Mouse (Mus musculus): ENCODE data around the gene Mrpl34. TPM values are rescaled to one million over a fixed set of nuclear protein-coding genes. Genes with fewer than 3 reads are reported as not detected.
A peak's percentile ranks its signal among the peaks of the same experiment; 100 is the strongest.

Gene Mrpl34
- total and polyA plus RNA-seq, 3 experiments: 143 to 196 TPM; not detected in 1

DNA sequence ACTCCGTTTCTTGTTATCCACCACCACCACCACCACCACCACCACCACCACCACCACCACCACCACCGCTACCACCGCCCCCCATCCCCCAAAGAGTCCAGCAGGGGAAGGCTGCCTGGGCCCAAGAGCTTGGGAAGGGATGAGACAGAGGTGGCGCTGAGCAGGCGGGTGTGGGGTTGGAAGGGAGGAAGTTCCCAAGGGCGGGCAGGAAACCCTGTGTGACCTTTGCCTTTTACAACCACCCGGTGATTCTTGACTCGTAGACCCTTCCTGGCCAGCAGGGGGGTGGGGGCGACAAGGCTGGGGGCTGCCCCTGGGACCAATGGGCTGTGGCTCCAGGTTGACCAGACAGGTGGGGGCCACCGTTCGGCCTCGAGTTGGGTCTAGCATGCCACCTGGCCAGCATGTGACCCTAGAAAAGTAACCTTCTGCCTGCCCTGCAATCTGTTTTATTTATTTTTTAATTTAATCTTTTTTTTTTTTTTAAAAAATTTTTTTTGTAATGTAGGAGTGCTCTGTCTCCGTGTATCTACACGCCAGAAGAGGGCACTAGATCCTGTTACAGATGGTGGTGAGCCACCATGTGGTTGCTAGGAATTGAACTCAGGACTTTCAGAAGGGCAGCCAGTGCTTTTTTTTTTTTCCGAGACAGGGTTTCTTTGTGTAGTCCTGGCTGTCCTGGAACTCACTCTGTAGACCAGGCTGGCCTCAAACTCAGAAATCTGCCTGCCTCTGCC lies 48.4 kb downstream of the Mrpl34 start:
- Histone ChIP-seq H3K27me3 (ENCODE audit: control insufficient read depth in 1 of 2, insufficient read depth in 2 of 2, low read length in 2 of 2) (peaks cover 0 to 2% of the 10 kb centered on the region in 2 experiments; a peak in 1 of 4 replicates), H3K4me1 (ENCODE audit: control insufficient read depth in 1 of 2, insufficient read depth in 2 of 2, low read length in 2 of 2) (peaks cover 2 to 19% of the 10 kb centered on the region in 2 experiments; a peak in 3 of 4 replicates), H3K9me3 (replicated peaks; ENCODE audit: insufficient read depth, low read length) (no peaks in the 10 kb centered on the region), H3K27ac (ENCODE audit: control insufficient read depth, low read depth, low read length) (no peak overlapping the region), H3K9ac (ENCODE audit: control insufficient read depth, low read depth, low read length, poor library complexity, severe bottlenecking) (no peak overlapping the region), H3K79me2 (ENCODE audit: control insufficient read depth, insufficient read depth, low read length, poor library complexity) (peaks cover 3% of the 10 kb centered on the region), H3K4me3 (ENCODE audit: control insufficient read depth in 1 of 2, insufficient read depth in 1 of 2, low read depth in 2 of 2, low read length in 2 of 2) (no peak overlapping the region), H3K36me3 (ENCODE audit: control insufficient read depth in 1 of 2, insufficient read depth in 2 of 2, low read length in 2 of 2) (peaks cover 0 to 3% of the 10 kb centered on the region in 2 experiments; a peak in 1 of 4 replicates)
- DNase-seq (ENCODE audit: low read depth, low spot score): no peak
- TF ChIP-seq CTCF (IDR thresholded peaks at IDR 0.05 in 2 of 3, conservative IDR thresholded peaks at IDR 0.05 in 1 of 3; ENCODE audit: control insufficient read depth in 1 of 3, insufficient read depth in 1 of 3, low read depth in 2 of 3, low read length in 3 of 3, poor library complexity in 1 of 3, severe bottlenecking in 1 of 3) (peak in 2 of 3 experiments; percentile 27 to 30; a peak in 3 of 6 replicates), USF2 (IDR thresholded peaks at IDR 0.05; ENCODE audit: borderline replicate concordance in 1 of 2, insufficient read depth in 1 of 2, low read depth in 1 of 2, low read length in 2 of 2) (no peak), SMC3 (IDR thresholded peaks at IDR 0.05; ENCODE audit: low read depth, low read length) (peak; percentile 19; the same call in 1 of the 2 replicates), MYC (IDR thresholded peaks at IDR 0.05; ENCODE audit: low read depth, low read length) (0 out of 2 replicates have a peak, but pooled peaks have one; percentile 25), ZNF384 (IDR thresholded peaks at IDR 0.05; ENCODE audit: low read depth, low read length) (0 out of 2 replicates have a peak, but pooled peaks have one; percentile 16)

DNA sequence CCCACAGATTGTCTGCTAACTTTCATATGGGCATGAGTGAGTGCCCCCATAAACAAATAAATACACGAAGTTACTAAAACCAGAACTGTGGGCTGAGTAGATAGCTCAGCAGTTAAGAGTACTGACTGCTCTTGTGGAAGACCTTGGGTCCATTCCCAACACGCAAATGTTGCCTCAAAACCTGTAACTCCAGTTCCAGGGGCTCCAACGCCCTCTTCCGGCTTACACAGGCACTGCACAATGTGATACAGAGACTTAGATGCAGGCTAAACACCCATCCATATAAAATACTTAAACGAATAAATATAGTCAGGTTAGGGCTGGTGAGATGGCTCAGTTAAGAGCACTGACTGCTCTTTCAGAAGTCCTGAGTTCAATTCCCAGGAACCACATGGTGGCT lies 50.3 kb downstream of the Mrpl34 start:
- peaks cover 0 to 2% of the 10 kb centered on the region in 2 experiments; a peak in 1 of 4 replicates for H3K27me3 ChIP-seq (ENCODE audit: control insufficient read depth in 1 of 2, insufficient read depth in 2 of 2, low read length in 2 of 2)
- peaks cover 3% of the 10 kb centered on the region for H3K79me2 ChIP-seq (ENCODE audit: control insufficient read depth, insufficient read depth, low read length, poor library complexity)
- no peak overlapping the region for H3K9ac ChIP-seq (ENCODE audit: control insufficient read depth, low read depth, low read length, poor library complexity, severe bottlenecking)
- H3K4me1 ChIP-seq (ENCODE audit: control insufficient read depth in 1 of 2, insufficient read depth in 2 of 2, low read length in 2 of 2): peaks cover 2 to 19% of the 10 kb centered on the region in 2 experiments; a peak in 3 of 4 replicates
- DNase-seq (ENCODE audit: low read depth, low spot score): peak; percentile 45
- H3K36me3 ChIP-seq (ENCODE audit: control insufficient read depth in 1 of 2, insufficient read depth in 2 of 2, low read length in 2 of 2): peaks cover 0 to 3% of the 10 kb centered on the region in 2 experiments; a peak in 1 of 4 replicates
- no peaks in the 10 kb centered on the region for H3K9me3 ChIP-seq (replicated peaks; ENCODE audit: insufficient read depth, low read length)
- H3K4me3 ChIP-seq (ENCODE audit: control insufficient read depth in 1 of 2, insufficient read depth in 1 of 2, low read depth in 2 of 2, low read length in 2 of 2): no peak overlapping the region
- no peak overlapping the region for H3K27ac ChIP-seq (ENCODE audit: control insufficient read depth, low read depth, low read length)
- peak; percentile 33 to 46 (median 41) for TF ChIP-seq CTCF (IDR thresholded peaks at IDR 0.05 in 2 of 3, conservative IDR thresholded peaks at IDR 0.05 in 1 of 3; ENCODE audit: control insufficient read depth in 1 of 3, insufficient read depth in 1 of 3, low read depth in 2 of 3, low read length in 3 of 3, poor library complexity in 1 of 3, severe bottlenecking in 1 of 3)
- no peak for TF ChIP-seq GATA1 (IDR thresholded peaks at IDR 0.05; ENCODE audit: low read depth, low read length)
- TF ChIP-seq SMC3 (IDR thresholded peaks at IDR 0.05; ENCODE audit: low read depth, low read length): peak; percentile 23

Other genes starting within 250 kb of the Mrpl34 start
- 35.8 and 36.5 TPM in 2 replicates for gene Myo9b, start 192.2 kb upstream of the Mrpl34 start, total RNA-seq (2012; rRNA removed)
- 10 to 100 TPM; 52.3 to 54.8 TPM for gene Myo9b, start 192.2 kb upstream of the Mrpl34 start, polyA plus RNA-seq (2012; ENCODE audit: insufficient read depth in 1 of 2, insufficient read length in 2 of 2, low read depth in 1 of 2, low replicate concordance in 2 of 2, missing spikeins in 1 of 2)
- gene Haus8, start 192.0 kb upstream of the Mrpl34 start, total RNA-seq (2012; rRNA removed): 55.6 and 60.4 TPM in 2 replicates
- 10 to 100 TPM in 1 of 2 experiments, not detected in 1; 69.2 TPM for gene Haus8, start 192.0 kb upstream of the Mrpl34 start, polyA plus RNA-seq (2012; ENCODE audit: insufficient read depth in 1 of 2, insufficient read length in 2 of 2, low read depth in 1 of 2, low replicate concordance in 2 of 2, missing spikeins in 1 of 2)
- 91.9 and 107 TPM in 2 replicates for gene Use1, start 98.1 kb upstream of the Mrpl34 start, total RNA-seq (2012; rRNA removed)
- 100 to 1,000 TPM in 1 of 2 experiments, not detected in 1; 117 TPM for gene Use1, start 98.1 kb upstream of the Mrpl34 start, polyA plus RNA-seq (2012; ENCODE audit: insufficient read depth in 1 of 2, insufficient read length in 2 of 2, low read depth in 1 of 2, low replicate concordance in 2 of 2, missing spikeins in 1 of 2)
- 14.1 and 18.3 TPM in 2 replicates for gene Ocel1, start 93.7 kb upstream of the Mrpl34 start, total RNA-seq (2012; rRNA removed)
- gene Ocel1, start 93.7 kb upstream of the Mrpl34 start, polyA plus RNA-seq (2012; ENCODE audit: insufficient read depth in 1 of 2, insufficient read length in 2 of 2, low read depth in 1 of 2, low replicate concordance in 2 of 2, missing spikeins in 1 of 2): 10 to 100 TPM in 1 of 2 experiments, not detected in 1; 16.2 TPM
- gene Nr2f6, start 83.0 kb upstream of the Mrpl34 start, total RNA-seq (2012; rRNA removed): 29.6 and 30.5 TPM in 2 replicates
- 10 to 100 TPM in 1 of 2 experiments, not detected in 1; 48.3 TPM for gene Nr2f6, start 83.0 kb upstream of the Mrpl34 start, polyA plus RNA-seq (2012; ENCODE audit: insufficient read depth in 1 of 2, insufficient read length in 2 of 2, low read depth in 1 of 2, low replicate concordance in 2 of 2, missing spikeins in 1 of 2)
- 0.04 TPM in 1 of 2 replicates, not detected in the other for gene Ushbp1, start 69.2 kb upstream of the Mrpl34 start, total RNA-seq (2012; rRNA removed)
- gene Ushbp1, start 69.2 kb upstream of the Mrpl34 start, polyA plus RNA-seq (2012; ENCODE audit: insufficient read depth in 1 of 2, insufficient read length in 2 of 2, low read depth in 1 of 2, low replicate concordance in 2 of 2, missing spikeins in 1 of 2): under 1 TPM in 1 of 2 experiments, not detected in 1; 0.07 TPM
- gene Babam1, start 68.1 kb upstream of the Mrpl34 start, total RNA-seq (2012; rRNA removed): 54.5 and 59.6 TPM in 2 replicates
- 100 to 1,000 TPM in 1 of 2 experiments, not detected in 1; 132 TPM for gene Babam1, start 68.1 kb upstream of the Mrpl34 start, polyA plus RNA-seq (2012; ENCODE audit: insufficient read depth in 1 of 2, insufficient read length in 2 of 2, low read depth in 1 of 2, low replicate concordance in 2 of 2, missing spikeins in 1 of 2)
- gene Ankle1, start 58.9 kb upstream of the Mrpl34 start, total RNA-seq (2012; rRNA removed): 17.6 and 18.5 TPM in 2 replicates
- gene Ankle1, start 58.9 kb upstream of the Mrpl34 start, polyA plus RNA-seq (2012; ENCODE audit: insufficient read depth in 1 of 2, insufficient read length in 2 of 2, low read depth in 1 of 2, low replicate concordance in 2 of 2, missing spikeins in 1 of 2): 10 to 100 TPM in 1 of 2 experiments, not detected in 1; 21.2 TPM
- 26.3 and 28.5 TPM in 2 replicates for gene Abhd8, start 1.3 kb upstream of the Mrpl34 start, total RNA-seq (2012; rRNA removed)
- gene Abhd8, start 1.3 kb upstream of the Mrpl34 start, polyA plus RNA-seq (2012; ENCODE audit: insufficient read depth in 1 of 2, insufficient read length in 2 of 2, low read depth in 1 of 2, low replicate concordance in 2 of 2, missing spikeins in 1 of 2): 10 to 100 TPM in 1 of 2 experiments, not detected in 1; 39.2 TPM
- 49.7 and 59.6 TPM in 2 replicates for gene Dda1, start 4.2 kb downstream of the Mrpl34 start, total RNA-seq (2012; rRNA removed)
- 100 to 1,000 TPM in 1 of 2 experiments, not detected in 1; 110 TPM for gene Dda1, start 4.2 kb downstream of the Mrpl34 start, polyA plus RNA-seq (2012; ENCODE audit: insufficient read depth in 1 of 2, insufficient read length in 2 of 2, low read depth in 1 of 2, low replicate concordance in 2 of 2, missing spikeins in 1 of 2)
- 3.5 and 3.9 TPM in 2 replicates for gene Ano8, start 21.0 kb downstream of the Mrpl34 start, total RNA-seq (2012; rRNA removed)
- 1 to 10 TPM in 1 of 2 experiments, not detected in 1; 4.8 TPM for gene Ano8, start 21.0 kb downstream of the Mrpl34 start, polyA plus RNA-seq (2012; ENCODE audit: insufficient read depth in 1 of 2, insufficient read length in 2 of 2, low read depth in 1 of 2, low replicate concordance in 2 of 2, missing spikeins in 1 of 2)
- 45.5 and 49.4 TPM in 2 replicates for gene Gtpbp3, start 23.1 kb downstream of the Mrpl34 start, total RNA-seq (2012; rRNA removed)
- gene Gtpbp3, start 23.1 kb downstream of the Mrpl34 start, polyA plus RNA-seq (2012; ENCODE audit: insufficient read depth in 1 of 2, insufficient read length in 2 of 2, low read depth in 1 of 2, low replicate concordance in 2 of 2, missing spikeins in 1 of 2): 10 to 100 TPM in 1 of 2 experiments, not detected in 1; 50.1 TPM
- gene Plvap, start 46.8 kb downstream of the Mrpl34 start, total RNA-seq (2012; rRNA removed): 8.2 and 11.7 TPM in 2 replicates
- 10 to 100 TPM in 1 of 2 experiments, not detected in 1; 20.4 TPM for gene Plvap, start 46.8 kb downstream of the Mrpl34 start, polyA plus RNA-seq (2012; ENCODE audit: insufficient read depth in 1 of 2, insufficient read length in 2 of 2, low read depth in 1 of 2, low replicate concordance in 2 of 2, missing spikeins in 1 of 2)
- gene Ccdc194, start 60.8 kb downstream of the Mrpl34 start, total RNA-seq (2012; rRNA removed): not detected in 2 replicates
- not detected for gene Ccdc194, start 60.8 kb downstream of the Mrpl34 start, polyA plus RNA-seq (2012; ENCODE audit: insufficient read depth in 1 of 2, insufficient read length in 2 of 2, low read depth in 1 of 2, low replicate concordance in 2 of 2, missing spikeins in 1 of 2)
- 41.1 and 49.9 TPM in 2 replicates for gene Bst2, start 72.5 kb downstream of the Mrpl34 start, total RNA-seq (2012; rRNA removed)
- 100 to 1,000 TPM in 1 of 2 experiments, not detected in 1; 125 TPM for gene Bst2, start 72.5 kb downstream of the Mrpl34 start, polyA plus RNA-seq (2012; ENCODE audit: insufficient read depth in 1 of 2, insufficient read length in 2 of 2, low read depth in 1 of 2, low replicate concordance in 2 of 2, missing spikeins in 1 of 2)
- 39.5 and 46.5 TPM in 2 replicates for gene Mvb12a, start 78.0 kb downstream of the Mrpl34 start, total RNA-seq (2012; rRNA removed)
- gene Mvb12a, start 78.0 kb downstream of the Mrpl34 start, polyA plus RNA-seq (2012; ENCODE audit: insufficient read depth in 1 of 2, insufficient read length in 2 of 2, low read depth in 1 of 2, low replicate concordance in 2 of 2, missing spikeins in 1 of 2): 10 to 100 TPM in 1 of 2 experiments, not detected in 1; 67.3 TPM
- gene Tmem221, start 93.9 kb downstream of the Mrpl34 start, total RNA-seq (2012; rRNA removed): 1.2 and 1.7 TPM in 2 replicates
- gene Tmem221, start 93.9 kb downstream of the Mrpl34 start, polyA plus RNA-seq (2012; ENCODE audit: insufficient read depth in 1 of 2, insufficient read length in 2 of 2, low read depth in 1 of 2, low replicate concordance in 2 of 2, missing spikeins in 1 of 2): 1 to 10 TPM in 1 of 2 experiments, not detected in 1; 5.1 TPM
- 0.04 TPM in 1 of 2 replicates, not detected in the other for gene Nxnl1, start 101.6 kb downstream of the Mrpl34 start, total RNA-seq (2012; rRNA removed)
- gene Nxnl1, start 101.6 kb downstream of the Mrpl34 start, polyA plus RNA-seq (2012; ENCODE audit: insufficient read depth in 1 of 2, insufficient read length in 2 of 2, low read depth in 1 of 2, low replicate concordance in 2 of 2, missing spikeins in 1 of 2): 1 to 10 TPM in 1 of 2 experiments, not detected in 1; 1.2 TPM
- 0.42 and 0.46 TPM in 2 replicates for gene Slc27a1, start 103.9 kb downstream of the Mrpl34 start, total RNA-seq (2012; rRNA removed)
- 1 to 10 TPM in 1 of 2 experiments, not detected in 1; 1.3 TPM for gene Slc27a1, start 103.9 kb downstream of the Mrpl34 start, polyA plus RNA-seq (2012; ENCODE audit: insufficient read depth in 1 of 2, insufficient read length in 2 of 2, low read depth in 1 of 2, low replicate concordance in 2 of 2, missing spikeins in 1 of 2)
- 219 and 257 TPM in 2 replicates for gene Pgls, start 127.2 kb downstream of the Mrpl34 start, total RNA-seq (2012; rRNA removed)
- gene Pgls, start 127.2 kb downstream of the Mrpl34 start, polyA plus RNA-seq (2012; ENCODE audit: insufficient read depth in 1 of 2, insufficient read length in 2 of 2, low read depth in 1 of 2, low replicate concordance in 2 of 2, missing spikeins in 1 of 2): 100 to 1,000 TPM in 1 of 2 experiments, not detected in 1; 225 TPM
- gene Fam129c, start 132.7 kb downstream of the Mrpl34 start, total RNA-seq (2012; rRNA removed): 3.8 and 7.6 TPM in 2 replicates
- 1 to 10 TPM in 1 of 2 experiments, not detected in 1; 8.3 TPM for gene Fam129c, start 132.7 kb downstream of the Mrpl34 start, polyA plus RNA-seq (2012; ENCODE audit: insufficient read depth in 1 of 2, insufficient read length in 2 of 2, low read depth in 1 of 2, low replicate concordance in 2 of 2, missing spikeins in 1 of 2)
- gene Colgalt1, start 146.0 kb downstream of the Mrpl34 start, total RNA-seq (2012; rRNA removed): 37.8 and 50.9 TPM in 2 replicates
- gene Colgalt1, start 146.0 kb downstream of the Mrpl34 start, polyA plus RNA-seq (2012; ENCODE audit: insufficient read depth in 1 of 2, insufficient read length in 2 of 2, low read depth in 1 of 2, low replicate concordance in 2 of 2, missing spikeins in 1 of 2): 100 to 1,000 TPM in 1 of 2 experiments, 10 to 100 TPM in 1; 59.0 to 102 TPM
- 0.81 and 0.92 TPM in 2 replicates for gene Unc13a, start 206.8 kb downstream of the Mrpl34 start, total RNA-seq (2012; rRNA removed)
- gene Unc13a, start 206.8 kb downstream of the Mrpl34 start, polyA plus RNA-seq (2012; ENCODE audit: insufficient read depth in 1 of 2, insufficient read length in 2 of 2, low read depth in 1 of 2, low replicate concordance in 2 of 2, missing spikeins in 1 of 2): 1 to 10 TPM in 1 of 2 experiments, not detected in 1; 3.6 TPM
- gene Jak3, start 211.3 kb downstream of the Mrpl34 start, total RNA-seq (2012; rRNA removed): 4.2 and 5.1 TPM in 2 replicates
- 10 to 100 TPM in 1 of 2 experiments, not detected in 1; 12.4 TPM for gene Jak3, start 211.3 kb downstream of the Mrpl34 start, polyA plus RNA-seq (2012; ENCODE audit: insufficient read depth in 1 of 2, insufficient read length in 2 of 2, low read depth in 1 of 2, low replicate concordance in 2 of 2, missing spikeins in 1 of 2)
- 0.54 and 0.69 TPM in 2 replicates for gene Insl3, start 224.3 kb downstream of the Mrpl34 start, total RNA-seq (2012; rRNA removed)
- gene Insl3, start 224.3 kb downstream of the Mrpl34 start, polyA plus RNA-seq (2012; ENCODE audit: insufficient read depth in 1 of 2, insufficient read length in 2 of 2, low read depth in 1 of 2, low replicate concordance in 2 of 2, missing spikeins in 1 of 2): 1 to 10 TPM in 1 of 2 experiments, not detected in 1; 4.4 TPM
- 0.10 and 0.19 TPM in 2 replicates for gene B3gnt3, start 236.8 kb downstream of the Mrpl34 start, total RNA-seq (2012; rRNA removed)
- under 1 TPM in 1 of 2 experiments, not detected in 1; 0.84 TPM for gene B3gnt3, start 236.8 kb downstream of the Mrpl34 start, polyA plus RNA-seq (2012; ENCODE audit: insufficient read depth in 1 of 2, insufficient read length in 2 of 2, low read depth in 1 of 2, low replicate concordance in 2 of 2, missing spikeins in 1 of 2)